Mouse (Mus musculus): Measurements from ENCODE around the gene Pigg. TPM values are rescaled to one million over a fixed set of nuclear protein-coding genes. Genes with fewer than 3 reads are reported as not detected.

Gene Pigg
- polyA plus RNA-seq, 2 experiments, result 2.4 to 5.8 TPM

DNA sequence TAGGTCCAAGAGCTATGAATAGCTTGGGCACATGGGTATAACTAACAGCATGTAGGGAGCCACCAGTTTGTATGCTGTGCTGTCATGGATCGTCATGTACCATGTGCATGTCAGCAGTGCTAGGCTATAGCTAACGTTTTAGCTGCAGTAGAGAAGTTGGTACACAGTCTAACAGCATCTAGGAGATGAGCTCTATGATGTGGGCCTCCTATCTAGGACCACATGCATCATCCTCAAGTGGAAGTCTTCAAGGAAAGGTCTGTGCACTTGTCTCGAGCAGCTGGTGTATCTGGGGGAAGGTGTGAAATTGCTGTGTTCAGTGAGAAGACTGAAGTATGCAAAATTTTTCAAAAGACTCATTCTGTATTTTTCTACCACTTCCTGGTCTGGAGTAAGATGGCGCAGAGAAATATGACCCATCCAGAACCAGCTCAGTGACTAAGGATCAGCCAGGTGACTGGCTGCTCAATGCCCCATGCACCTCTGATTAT lies 31.3 kb downstream of the Pigg start:
- Histone ChIP-seq H3K9me3 (ENCODE audit: control insufficient read depth, low read length) (no peaks in the 10 kb centered on the region), H3K27ac (replicated peaks; ENCODE audit: low read depth, low read length) (no peak overlapping the region), H3K27me3 (ENCODE audit: control insufficient read depth, insufficient read depth, low read length) (no peaks in the 10 kb centered on the region), H3K9ac (ENCODE audit: low read depth, low read length, severe bottlenecking) (no peak overlapping the region), H3K4me2 (replicated peaks; ENCODE audit: low read depth, low read length, severe bottlenecking) (no peak overlapping the region), H3K4me3 (replicated peaks; ENCODE audit: low read length) (no peak overlapping the region), H3K36me3 (ENCODE audit: control insufficient read depth, insufficient read depth, low read length) (peaks cover 15% of the 10 kb centered on the region), H3K4me1 (ENCODE audit: control insufficient read depth, insufficient read depth, low read length) (no peaks in the 10 kb centered on the region)
- WGBS, result 86% methylated on average over 4 of the region's 4 CpGs
- TF ChIP-seq POLR2A (IDR thresholded peaks at IDR 0.05; ENCODE audit: borderline replicate concordance, extremely low read depth, insufficient read depth, insufficient read length), result no peak
- DNase-seq (ENCODE audit: low spot score) (no peak), ATAC-seq (ENCODE audit: low FRiP score, low read depth) (no peak)

DNA sequence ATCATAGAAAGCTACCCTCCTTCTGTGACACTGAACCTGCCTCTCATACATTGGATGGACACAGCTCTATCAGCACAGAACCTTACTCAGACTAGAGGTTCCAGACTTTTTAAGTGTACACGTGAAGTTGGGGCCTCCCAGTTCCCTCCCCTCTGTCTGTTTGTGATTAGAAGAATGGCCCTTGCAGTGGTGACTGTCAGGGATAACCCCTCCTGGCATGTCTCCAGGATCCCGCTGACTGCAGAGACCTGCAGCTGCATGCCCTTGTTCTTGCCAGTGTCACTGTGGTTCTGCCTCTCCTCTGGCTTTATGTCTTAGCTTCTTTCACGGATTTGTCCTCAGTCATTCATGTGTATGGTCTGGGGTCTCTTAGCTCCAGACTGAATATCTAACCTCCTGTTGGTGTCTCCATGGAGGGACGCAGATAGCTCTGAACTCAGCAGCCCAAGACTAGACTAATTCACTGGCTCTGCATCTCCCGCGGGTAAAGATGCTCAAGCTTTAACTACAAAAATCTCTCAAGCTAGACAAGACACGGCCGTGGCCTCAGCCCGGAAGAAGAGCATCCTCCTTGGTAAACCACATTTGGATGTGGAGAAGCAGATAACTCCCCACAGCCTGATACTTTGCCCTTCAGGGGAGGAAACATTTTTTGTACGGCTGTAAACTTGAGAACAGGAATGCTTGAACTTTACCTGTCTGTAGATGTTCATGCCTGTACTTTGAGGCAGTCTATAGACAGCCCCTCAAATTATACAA lies 33.1 kb downstream of the Pigg start:
- TF ChIP-seq POLR2A (IDR thresholded peaks at IDR 0.05; ENCODE audit: borderline replicate concordance, extremely low read depth, insufficient read depth, insufficient read length), result no peak
- no peak overlapping the region for H3K4me2 ChIP-seq (replicated peaks; ENCODE audit: low read depth, low read length, severe bottlenecking)
- ATAC-seq (ENCODE audit: low FRiP score, low read depth) (no peak), DNase-seq (ENCODE audit: low spot score) (no peak)
- no peak overlapping the region for H3K4me3 ChIP-seq (replicated peaks; ENCODE audit: low read length)
- H3K27ac ChIP-seq (replicated peaks; ENCODE audit: low read depth, low read length), result no peak overlapping the region
- H3K4me1 ChIP-seq (ENCODE audit: control insufficient read depth, insufficient read depth, low read length), result no peaks in the 10 kb centered on the region
- H3K27me3 ChIP-seq (ENCODE audit: control insufficient read depth, insufficient read depth, low read length), result no peaks in the 10 kb centered on the region
- peaks cover 23% of the 10 kb centered on the region; the same call in 1 of the 2 replicates for H3K36me3 ChIP-seq (ENCODE audit: control insufficient read depth, insufficient read depth, low read length)
- H3K9ac ChIP-seq (ENCODE audit: low read depth, low read length, severe bottlenecking), result no peak overlapping the region
- 88% methylated on average over 10 of the region's 10 CpGs for WGBS
- no peaks in the 10 kb centered on the region for H3K9me3 ChIP-seq (ENCODE audit: control insufficient read depth, low read length)

DNA sequence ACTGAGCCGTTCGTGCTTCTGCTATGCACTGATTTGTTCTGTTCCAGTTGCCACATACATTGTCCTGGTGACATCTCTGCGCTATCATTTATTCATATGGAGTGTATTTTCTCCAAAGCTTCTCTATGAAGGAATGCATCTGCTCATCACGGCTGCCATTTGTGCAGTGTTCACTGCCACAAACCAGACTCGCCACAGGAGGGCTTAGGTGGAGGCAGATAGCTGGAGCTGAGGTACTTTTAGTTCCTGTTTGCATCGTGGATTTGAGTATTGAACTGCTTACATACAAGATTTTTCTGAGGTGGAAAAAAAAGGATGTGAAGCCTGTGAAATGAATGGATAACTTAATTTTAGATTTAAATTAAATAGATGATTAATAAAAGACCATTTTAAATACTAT lies 35.4 kb downstream of the Pigg start:
- H3K4me2 ChIP-seq (replicated peaks; ENCODE audit: low read depth, low read length, severe bottlenecking), result no peak overlapping the region
- no peaks in the 10 kb centered on the region for H3K4me1 ChIP-seq (ENCODE audit: control insufficient read depth, insufficient read depth, low read length)
- H3K4me3 ChIP-seq (replicated peaks; ENCODE audit: low read length), result no peak overlapping the region
- WGBS, result 65% methylated on average over 6 of the region's 6 CpGs
- H3K36me3 ChIP-seq (ENCODE audit: control insufficient read depth, insufficient read depth, low read length), result peaks cover 19% of the 10 kb centered on the region; the same call in 1 of the 2 replicates
- H3K27me3 ChIP-seq (ENCODE audit: control insufficient read depth, insufficient read depth, low read length), result no peaks in the 10 kb centered on the region
- H3K9me3 ChIP-seq (ENCODE audit: control insufficient read depth, low read length), result no peaks in the 10 kb centered on the region
- DNase-seq (ENCODE audit: low spot score) (no peak), ATAC-seq (ENCODE audit: low FRiP score, low read depth) (no peak)
- H3K27ac ChIP-seq (replicated peaks; ENCODE audit: low read depth, low read length), result no peak overlapping the region
- H3K9ac ChIP-seq (ENCODE audit: low read depth, low read length, severe bottlenecking), result no peak overlapping the region
- TF ChIP-seq POLR2A (IDR thresholded peaks at IDR 0.05; ENCODE audit: borderline replicate concordance, extremely low read depth, insufficient read depth, insufficient read length), result no peak

DNA sequence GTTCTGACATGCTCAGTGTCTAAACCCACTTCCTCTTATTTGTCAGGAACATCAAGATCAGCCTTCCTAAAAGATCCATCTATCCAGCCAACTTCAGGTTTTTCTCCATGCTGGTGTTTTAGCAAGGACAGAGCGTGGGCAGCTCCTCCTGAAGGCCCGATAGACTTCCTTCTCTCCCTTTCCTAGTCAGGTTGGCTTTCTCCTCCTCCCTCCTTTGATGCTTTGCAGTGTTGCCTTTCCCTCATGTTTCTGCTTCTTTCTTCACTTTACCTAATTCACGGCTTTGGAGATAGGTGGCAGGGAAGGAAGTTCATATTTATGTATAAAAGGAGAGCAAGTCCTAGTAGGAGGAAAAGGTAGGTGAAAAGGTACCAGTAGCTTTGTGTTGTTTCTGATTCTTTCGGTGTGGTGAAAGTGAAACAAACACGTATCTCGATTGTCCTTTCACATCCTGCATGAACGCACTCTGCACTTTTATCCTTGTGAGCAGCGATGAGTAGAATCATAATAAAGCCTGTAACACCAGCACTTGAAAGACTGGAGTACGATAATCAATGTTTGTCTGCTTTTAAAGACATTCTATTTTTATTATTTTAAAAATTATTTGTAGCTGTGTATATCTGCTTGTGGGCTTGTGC lies 37.2 kb downstream of the Pigg start:
- DNase-seq (ENCODE audit: low spot score) (no peak), ATAC-seq (ENCODE audit: low FRiP score, low read depth) (no peak)

DNA sequence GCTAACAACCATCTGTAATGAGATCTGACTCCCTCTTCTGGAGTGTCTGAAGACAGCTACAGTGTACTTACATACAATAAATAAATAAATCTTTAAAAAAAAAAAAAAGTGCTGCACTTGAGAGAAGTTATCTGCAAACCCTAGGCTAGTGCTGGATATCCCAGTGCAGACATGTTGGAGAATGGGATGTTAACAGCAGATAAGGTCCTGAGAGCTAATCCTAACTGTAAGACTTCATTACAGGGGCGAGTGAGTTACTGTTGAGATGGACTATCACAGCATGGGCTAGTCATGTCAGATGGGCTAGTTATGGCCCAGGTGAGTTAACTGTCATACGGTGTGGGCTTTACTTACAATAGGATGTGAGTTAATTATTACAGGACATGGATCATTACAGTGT lies 41.6 kb downstream of the Pigg start:
- Histone ChIP-seq H3K4me2 (replicated peaks; ENCODE audit: low read depth, low read length, severe bottlenecking) (no peak overlapping the region), H3K27me3 (ENCODE audit: control insufficient read depth, insufficient read depth, low read length) (no peaks in the 10 kb centered on the region), H3K27ac (replicated peaks; ENCODE audit: low read depth, low read length) (no peak overlapping the region), H3K9ac (ENCODE audit: low read depth, low read length, severe bottlenecking) (no peak overlapping the region), H3K36me3 (ENCODE audit: control insufficient read depth, insufficient read depth, low read length) (0 out of 2 replicates have a peak, but pooled peaks cover 6% of the 10 kb centered on the region), H3K4me3 (replicated peaks; ENCODE audit: low read length) (no peak overlapping the region), H3K9me3 (ENCODE audit: control insufficient read depth, low read length) (no peaks in the 10 kb centered on the region), H3K4me1 (ENCODE audit: control insufficient read depth, insufficient read depth, low read length) (no peaks in the 10 kb centered on the region)
- ATAC-seq (ENCODE audit: low FRiP score, low read depth) (no peak), DNase-seq (ENCODE audit: low spot score) (no peak)
- no peak for TF ChIP-seq POLR2A (IDR thresholded peaks at IDR 0.05; ENCODE audit: borderline replicate concordance, extremely low read depth, insufficient read depth, insufficient read length)
- WGBS, result 74% methylated on average over 2 of the region's 2 CpGs

More for the DNA sequence above, 37.2 kb downstream of the Pigg start:
- Histone ChIP-seq H3K9ac (ENCODE audit: low read depth, low read length, severe bottlenecking) (no peak overlapping the region), H3K4me2 (replicated peaks; ENCODE audit: low read depth, low read length, severe bottlenecking) (no peak overlapping the region), H3K9me3 (ENCODE audit: control insufficient read depth, low read length) (no peaks in the 10 kb centered on the region), H3K27me3 (ENCODE audit: control insufficient read depth, insufficient read depth, low read length) (no peaks in the 10 kb centered on the region), H3K4me1 (ENCODE audit: control insufficient read depth, insufficient read depth, low read length) (no peaks in the 10 kb centered on the region), H3K27ac (replicated peaks; ENCODE audit: low read depth, low read length) (no peak overlapping the region), H3K36me3 (ENCODE audit: control insufficient read depth, insufficient read depth, low read length) (peaks cover 17% of the 10 kb centered on the region; the same call in 1 of the 2 replicates), H3K4me3 (replicated peaks; ENCODE audit: low read length) (no peak overlapping the region)
- no peak for TF ChIP-seq POLR2A (IDR thresholded peaks at IDR 0.05; ENCODE audit: borderline replicate concordance, extremely low read depth, insufficient read depth, insufficient read length)
- WGBS, result 94% methylated on average over 9 of the region's 9 CpGs
